Mouse (Mus musculus) hindbrain, embryonic 16.5 days (tissue): ENCODE results near the gene Fibp. TPM values are rescaled to one million over a fixed set of nuclear protein-coding genes. Genes with fewer than 3 reads are reported as not detected.

Source experiments
- ATAC-seq: fragments of 200-750 bp; cut with Nextera tagmentation; 2 replicates; pipeline ENCODE4 v1.8.0; 2017; ENCODE audit warnings: moderate TSS enrichment, moderate library complexity
- H3K27ac ChIP-seq: fragments of 300-500 bp; sonication (generic); 2 replicates; pipeline ENCODE4 v1.5.1; 2014; ENCODE audit warnings: low read depth, mild to moderate bottlenecking, control low read depth, low read length, moderate library complexity
- H3K27me3 ChIP-seq: fragments of 300-500 bp; sonication (generic); replicated peaks from 2 replicates; pipeline ENCODE4 v1.6.1; 2014; ENCODE audit warnings: low read length; ENCODE audit not compliant: control insufficient read depth, insufficient read depth
- H3K36me3 ChIP-seq: fragments of 300-500 bp; sonication (generic); 2 replicates; pipeline ENCODE4 v1.6.1; 2014; ENCODE audit warnings: mild to moderate bottlenecking, low read length, moderate library complexity, mixed read lengths; ENCODE audit not compliant: control insufficient read depth, insufficient read depth
- H3K4me1 ChIP-seq: fragments of 300-500 bp; sonication (generic); 2 replicates; pipeline ENCODE4 v1.6.1; 2014; ENCODE audit warnings: low read depth, low read length; ENCODE audit not compliant: control insufficient read depth, insufficient read depth
- H3K4me2 ChIP-seq: fragments of 300-500 bp; sonication (generic); 2 replicates; pipeline ENCODE4 v1.6.1; 2014; ENCODE audit warnings: mild to moderate bottlenecking, low read length, control low read depth, moderate library complexity
- H3K4me3 ChIP-seq: fragments of 300-500 bp; sonication (generic); 2 replicates; pipeline ENCODE4 v1.5.1; 2014; ENCODE audit warnings: mild to moderate bottlenecking, low read length, control low read depth, moderate library complexity
- H3K9ac ChIP-seq: fragments of 300-500 bp; sonication (generic); 2 replicates; pipeline ENCODE4 v1.6.1; 2014; ENCODE audit warnings: low read depth, mild to moderate bottlenecking, control low read depth, low read length, moderate library complexity
- H3K9me3 ChIP-seq: fragments of 300-500 bp; sonication (generic); 2 replicates; pipeline ENCODE4 v1.6.1; 2014; ENCODE audit warnings: mild to moderate bottlenecking, low read length, moderate library complexity; ENCODE audit not compliant: control insufficient read depth
- WGBS: fragments of 180-500 bp; shearing (Covaris S2); extraction: QIAGEN DNeasy Blood & Tissue Kit; methylation state at CpG from one replicate; pipeline ENCODE4 v1.1.7; 2014; 5-methylcytosine and 5-hydroxymethylcytosine counted together
- polyA plus RNA-seq: library from polyadenylated mRNA; unstranded; fragments of >200 nt; fragmentation: Nextera tagmentation; extraction: Ambion mirVana; gene quantifications from 2 replicates; pipeline ENCODE4 v1.2.1, GENCODE M21; 2015

Gene Fibp
- polyA plus RNA-seq, 1 experiment from 2014 or later, result 153 TPM

GRCm38 (mm10) chr19:5429219-5429618 lies 31.2 kb upstream of the Fibp start:
- no peaks in the 10 kb centered on the region for H3K36me3 ChIP-seq
- no peak overlapping the region for H3K27ac ChIP-seq
- no peaks in the 10 kb centered on the region for H3K9me3 ChIP-seq
- 86% methylated on average over 4 of the region's 4 CpGs for WGBS
- no peak for ATAC-seq
- H3K4me2 ChIP-seq, result no peak overlapping the region
- H3K4me1 ChIP-seq, result peaks cover 25% of the 10 kb centered on the region
- H3K4me3 ChIP-seq, result no peak overlapping the region
- no peaks in the 10 kb centered on the region; the same call in 1 of the 2 replicates for H3K27me3 ChIP-seq
- H3K9ac ChIP-seq, result no peak overlapping the region

GRCm38 (mm10) chr19:5429806-5430205 lies 30.6 kb upstream of the Fibp start:
- no peak overlapping the region for H3K27ac ChIP-seq
- no peaks in the 10 kb centered on the region for H3K36me3 ChIP-seq
- peaks cover 25% of the 10 kb centered on the region for H3K4me1 ChIP-seq
- H3K4me2 ChIP-seq, result no peak overlapping the region
- H3K27me3 ChIP-seq, result no peaks in the 10 kb centered on the region; the same call in 1 of the 2 replicates
- 62% methylated on average over 8 of the region's 8 CpGs for WGBS
- H3K4me3 ChIP-seq, result no peak overlapping the region
- ATAC-seq, result no peak
- H3K9me3 ChIP-seq, result no peaks in the 10 kb centered on the region
- H3K9ac ChIP-seq, result no peak overlapping the region

- Histone ChIP-seq H3K4me3 (no peak overlapping the region), H3K9me3 (no peaks in the 10 kb centered on the region), H3K9ac (no peak overlapping the region), H3K27me3 (no peaks in the 10 kb centered on the region; the same call in 1 of the 2 replicates), H3K36me3 (no peaks in the 10 kb centered on the region), H3K4me2 (no peak overlapping the region), H3K4me1 (peaks cover 25% of the 10 kb centered on the region), H3K27ac (no peak overlapping the region)
- ATAC-seq, result no peak
- WGBS, result 50% methylated on average over 1 of the region's 1 CpGs
These were observed 30.0 kb upstream of the Fibp start for GRCm38 (mm10) chr19:5430408-5430807.

- Histone ChIP-seq H3K4me2 (no peak overlapping the region), H3K27me3 (no peaks in the 10 kb centered on the region; the same call in 1 of the 2 replicates), H3K36me3 (no peaks in the 10 kb centered on the region), H3K4me3 (no peak overlapping the region), H3K4me1 (peaks cover 12% of the 10 kb centered on the region), H3K27ac (no peak overlapping the region), H3K9ac (no peak overlapping the region), H3K9me3 (no peaks in the 10 kb centered on the region)
- 78% methylated on average over 4 of the region's 4 CpGs for WGBS
- no peak for ATAC-seq
These were observed 28.4 kb upstream of the Fibp start for GRCm38 (mm10) chr19:5431911-5432464.

- no peaks in the 10 kb centered on the region for H3K9me3 ChIP-seq
- 11% methylated on average over 16 of the region's 16 CpGs for WGBS
- H3K27me3 ChIP-seq, result no peaks in the 10 kb centered on the region; the same call in 1 of the 2 replicates
- H3K36me3 ChIP-seq, result no peaks in the 10 kb centered on the region
- H3K27ac ChIP-seq, result peak overlapping the region; percentile 34; the same call in 1 of the 2 replicates
- H3K4me3 ChIP-seq, result peak overlapping the region; percentile 27; the same call in 1 of the 2 replicates
- peak overlapping the region; percentile 55 for H3K4me2 ChIP-seq
- H3K4me1 ChIP-seq, result peaks cover 11% of the 10 kb centered on the region
- peak; percentile 50 for ATAC-seq
- H3K9ac ChIP-seq, result peak overlapping the region; percentile 59
These were observed 27.2 kb upstream of the Fibp start for GRCm38 (mm10) chr19:5432992-5433852.

DNA sequence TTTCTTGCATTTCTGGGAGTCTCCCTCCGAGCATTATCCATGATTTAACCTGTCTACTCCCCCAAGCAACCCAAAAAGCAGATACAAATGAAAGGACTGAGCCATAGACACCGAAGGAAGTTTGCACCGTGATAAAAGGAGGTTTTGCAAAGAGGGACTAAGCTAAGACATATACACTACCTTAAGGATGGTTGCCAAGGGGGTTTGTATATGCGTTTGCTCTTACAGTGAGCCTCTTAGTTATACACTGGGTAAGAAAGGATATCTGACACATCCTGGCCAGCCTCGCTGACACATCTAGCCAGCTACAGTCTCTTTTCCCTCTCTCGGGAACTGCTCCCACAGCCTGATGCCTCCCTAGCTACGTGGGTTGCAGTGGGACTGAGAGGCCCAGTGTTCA lies 26.5 kb upstream of the Fibp start:
- no peak overlapping the region for H3K4me3 ChIP-seq
- H3K4me2 ChIP-seq, result peak overlapping the region; percentile 55
- H3K4me1 ChIP-seq, result peaks cover 11% of the 10 kb centered on the region
- 0 out of 2 replicates have a peak overlapping the region, but pooled peaks have one; percentile 24 for H3K27ac ChIP-seq
- no peaks in the 10 kb centered on the region; the same call in 1 of the 2 replicates for H3K27me3 ChIP-seq
- 74% methylated on average over 7 of the region's 7 CpGs for WGBS
- no peaks in the 10 kb centered on the region for H3K36me3 ChIP-seq
- no peak for ATAC-seq
- no peaks in the 10 kb centered on the region for H3K9me3 ChIP-seq
- peak overlapping the region; percentile 59; the same call in 1 of the 2 replicates for H3K9ac ChIP-seq

DNA sequence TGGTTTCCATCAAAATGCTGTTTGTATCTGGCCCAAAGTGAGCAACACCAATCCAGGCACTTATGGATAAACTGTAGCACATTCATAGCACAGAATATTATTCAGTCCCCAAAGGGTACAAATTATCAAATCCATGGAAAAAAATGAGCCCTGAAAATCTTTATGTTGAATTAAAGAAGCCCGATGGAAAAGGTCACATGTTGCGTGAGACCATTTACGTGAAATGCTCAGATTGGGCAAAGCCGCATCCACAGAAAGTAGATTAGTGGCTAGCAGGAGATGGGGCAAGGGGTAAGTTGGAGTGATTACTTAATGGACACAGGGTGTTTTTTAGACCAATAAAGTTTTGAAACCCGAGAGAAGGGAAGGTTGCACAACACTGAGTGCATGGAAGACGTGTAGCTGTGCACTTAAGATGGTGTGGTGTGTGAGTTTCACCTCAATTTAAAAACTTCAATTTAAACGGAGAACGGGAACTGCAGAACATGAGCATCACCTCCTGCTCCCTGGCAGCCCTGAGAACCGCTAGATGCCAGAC lies 16.0 kb upstream of the Fibp start:
- peaks cover 12% of the 10 kb centered on the region for H3K4me1 ChIP-seq
- 69% methylated on average over 9 of the region's 9 CpGs for whole genome bisulfite sequencing
- H3K9me3 ChIP-seq, result no peaks in the 10 kb centered on the region
- peaks cover 37% of the 10 kb centered on the region for H3K27me3 ChIP-seq
- no peak overlapping the region for H3K4me2 ChIP-seq
- H3K27ac ChIP-seq, result no peak overlapping the region
- H3K4me3 ChIP-seq, result no peak overlapping the region
- H3K36me3 ChIP-seq, result no peaks in the 10 kb centered on the region
- no peak overlapping the region for H3K9ac ChIP-seq
- ATAC-seq, result no peak

DNA sequence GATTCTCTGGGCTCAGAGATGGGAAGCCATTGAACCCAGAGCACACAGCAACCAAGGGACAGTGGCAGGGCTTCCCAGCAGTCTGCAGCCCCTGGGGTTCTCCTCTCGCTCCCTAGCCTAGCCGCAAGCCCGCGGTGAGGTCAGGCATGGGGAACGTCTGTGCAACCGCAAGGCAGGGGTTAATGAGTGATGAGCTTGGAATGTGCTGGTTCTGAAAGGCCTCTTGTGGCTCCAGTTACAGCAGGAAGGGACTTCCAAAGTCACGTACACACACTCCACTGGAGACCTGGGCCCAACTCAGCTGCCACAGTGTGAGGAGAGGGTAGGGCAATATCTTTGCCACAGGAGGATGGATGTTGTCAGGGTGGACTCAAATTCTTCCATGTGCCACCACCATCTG lies 15.5 kb upstream of the Fibp start:
- Histone ChIP-seq H3K9me3 (no peaks in the 10 kb centered on the region), H3K4me2 (no peak overlapping the region), H3K9ac (no peak overlapping the region), H3K4me1 (peaks cover 12% of the 10 kb centered on the region), H3K27me3 (peaks cover 38% of the 10 kb centered on the region), H3K27ac (no peak overlapping the region), H3K4me3 (no peak overlapping the region), H3K36me3 (no peaks in the 10 kb centered on the region)
- no peak for ATAC-seq
- whole genome bisulfite sequencing, result 30% methylated on average over 7 of the region's 7 CpGs

- Histone ChIP-seq H3K9me3 (no peaks in the 10 kb centered on the region), H3K4me2 (no peak overlapping the region), H3K27ac (no peak overlapping the region), H3K27me3 (peaks cover 43% of the 10 kb centered on the region), H3K4me1 (peaks cover 12% of the 10 kb centered on the region), H3K9ac (no peak overlapping the region), H3K36me3 (no peaks in the 10 kb centered on the region), H3K4me3 (no peak overlapping the region)
- no peak for ATAC-seq
- 91% methylated on average over 5 of the region's 5 CpGs for WGBS
These were observed 14.7 kb upstream of the Fibp start for GRCm38 (mm10) chr19:5445747-5446146.
